Mouse (Mus musculus): ENCODE results near the gene Olfr775. TPM values are rescaled to one million over a fixed set of nuclear protein-coding genes. Genes with fewer than 3 reads are reported as not detected.

Olfr775 gene
- not detected for polyA plus RNA-seq (2014; fragmentation: Illumina TruSeq; extraction: RNeasy Lipid Tissue Mini Kit (QIAGEN cat#74804); ENCODE audit: insufficient read depth, low read depth, low replicate concordance)

GRCm38 (mm10) chr10:129248112-129248511, at the start of gene Olfr775:
Gene Olfr775, plus strand, starts transcription at chr10:129248412.

GRCm38 (mm10) chr10:129235904-129236303, 12.3 kb upstream of the Olfr775 start, which contains the start of gene Olfr774:
Gene Olfr774, plus strand, starts transcription at chr10:129236204.

GRCm38 (mm10) chr10:129258827-129259226, 10.6 kb downstream of the Olfr775 start, which contains the start of gene Olfr776:
Gene Olfr776, plus strand, starts transcription at chr10:129259127.

GRCm38 (mm10) chr10:129271081-129271535, 22.9 kb downstream of the Olfr775 start, which contains the start of gene Olfr777:
Gene Olfr777, minus strand, starts transcription at chr10:129271485.

Other genes with a start within 250 kb of the Olfr775 start
- gene Olfr763, start 237.6 kb upstream of the Olfr775 start, polyA plus RNA-seq (2014; fragmentation: Illumina TruSeq; extraction: RNeasy Lipid Tissue Mini Kit (QIAGEN cat#74804); ENCODE audit: insufficient read depth, low read depth, low replicate concordance), result not detected
- not detected for gene Olfr764-ps1, start 208.5 kb upstream of the Olfr775 start, polyA plus RNA-seq (2014; fragmentation: Illumina TruSeq; extraction: RNeasy Lipid Tissue Mini Kit (QIAGEN cat#74804); ENCODE audit: insufficient read depth, low read depth, low replicate concordance)
- gene Olfr765, start 198.4 kb upstream of the Olfr775 start, polyA plus RNA-seq (2014; fragmentation: Illumina TruSeq; extraction: RNeasy Lipid Tissue Mini Kit (QIAGEN cat#74804); ENCODE audit: insufficient read depth, low read depth, low replicate concordance), result not detected
- not detected for gene Olfr766-ps1, start 179.4 kb upstream of the Olfr775 start, polyA plus RNA-seq (2014; fragmentation: Illumina TruSeq; extraction: RNeasy Lipid Tissue Mini Kit (QIAGEN cat#74804); ENCODE audit: insufficient read depth, low read depth, low replicate concordance)
- not detected for gene Olfr767, start 165.5 kb upstream of the Olfr775 start, polyA plus RNA-seq (2014; fragmentation: Illumina TruSeq; extraction: RNeasy Lipid Tissue Mini Kit (QIAGEN cat#74804); ENCODE audit: insufficient read depth, low read depth, low replicate concordance)
- gene Olfr768, start 149.0 kb upstream of the Olfr775 start, polyA plus RNA-seq (2014; fragmentation: Illumina TruSeq; extraction: RNeasy Lipid Tissue Mini Kit (QIAGEN cat#74804); ENCODE audit: insufficient read depth, low read depth, low replicate concordance), result not detected
- gene Olfr769, start 130.6 kb upstream of the Olfr775 start, polyA plus RNA-seq (2014; fragmentation: Illumina TruSeq; extraction: RNeasy Lipid Tissue Mini Kit (QIAGEN cat#74804); ENCODE audit: insufficient read depth, low read depth, low replicate concordance), result not detected
- not detected for gene Olfr770, start 109.4 kb upstream of the Olfr775 start, polyA plus RNA-seq (2014; fragmentation: Illumina TruSeq; extraction: RNeasy Lipid Tissue Mini Kit (QIAGEN cat#74804); ENCODE audit: insufficient read depth, low read depth, low replicate concordance)
- not detected for gene Olfr771, start 83.7 kb upstream of the Olfr775 start, polyA plus RNA-seq (2014; fragmentation: Illumina TruSeq; extraction: RNeasy Lipid Tissue Mini Kit (QIAGEN cat#74804); ENCODE audit: insufficient read depth, low read depth, low replicate concordance)
- gene Olfr772, start 70.5 kb upstream of the Olfr775 start, polyA plus RNA-seq (2014; fragmentation: Illumina TruSeq; extraction: RNeasy Lipid Tissue Mini Kit (QIAGEN cat#74804); ENCODE audit: insufficient read depth, low read depth, low replicate concordance), result not detected
- gene Olfr773, start 61.0 kb upstream of the Olfr775 start, polyA plus RNA-seq (2014; fragmentation: Illumina TruSeq; extraction: RNeasy Lipid Tissue Mini Kit (QIAGEN cat#74804); ENCODE audit: insufficient read depth, low read depth, low replicate concordance), result not detected
- gene Olfr774, start 12.2 kb upstream of the Olfr775 start, polyA plus RNA-seq (2014; fragmentation: Illumina TruSeq; extraction: RNeasy Lipid Tissue Mini Kit (QIAGEN cat#74804); ENCODE audit: insufficient read depth, low read depth, low replicate concordance), result not detected
- not detected for gene Olfr776, start 10.7 kb downstream of the Olfr775 start, polyA plus RNA-seq (2014; fragmentation: Illumina TruSeq; extraction: RNeasy Lipid Tissue Mini Kit (QIAGEN cat#74804); ENCODE audit: insufficient read depth, low read depth, low replicate concordance)
- not detected for gene Olfr777, start 23.1 kb downstream of the Olfr775 start, polyA plus RNA-seq (2014; fragmentation: Illumina TruSeq; extraction: RNeasy Lipid Tissue Mini Kit (QIAGEN cat#74804); ENCODE audit: insufficient read depth, low read depth, low replicate concordance)
- not detected for gene Olfr780, start 69.7 kb downstream of the Olfr775 start, polyA plus RNA-seq (2014; fragmentation: Illumina TruSeq; extraction: RNeasy Lipid Tissue Mini Kit (QIAGEN cat#74804); ENCODE audit: insufficient read depth, low read depth, low replicate concordance)
- not detected for gene Olfr781, start 80.4 kb downstream of the Olfr775 start, polyA plus RNA-seq (2014; fragmentation: Illumina TruSeq; extraction: RNeasy Lipid Tissue Mini Kit (QIAGEN cat#74804); ENCODE audit: insufficient read depth, low read depth, low replicate concordance)
- not detected for gene Olfr782, start 100.4 kb downstream of the Olfr775 start, polyA plus RNA-seq (2014; fragmentation: Illumina TruSeq; extraction: RNeasy Lipid Tissue Mini Kit (QIAGEN cat#74804); ENCODE audit: insufficient read depth, low read depth, low replicate concordance)
- not detected for gene Olfr784, start 135.7 kb downstream of the Olfr775 start, polyA plus RNA-seq (2014; fragmentation: Illumina TruSeq; extraction: RNeasy Lipid Tissue Mini Kit (QIAGEN cat#74804); ENCODE audit: insufficient read depth, low read depth, low replicate concordance)
- not detected for gene Olfr785, start 157.0 kb downstream of the Olfr775 start, polyA plus RNA-seq (2014; fragmentation: Illumina TruSeq; extraction: RNeasy Lipid Tissue Mini Kit (QIAGEN cat#74804); ENCODE audit: insufficient read depth, low read depth, low replicate concordance)
- gene Olfr786, start 178.9 kb downstream of the Olfr775 start, polyA plus RNA-seq (2014; fragmentation: Illumina TruSeq; extraction: RNeasy Lipid Tissue Mini Kit (QIAGEN cat#74804); ENCODE audit: insufficient read depth, low read depth, low replicate concordance), result not detected
- gene Olfr787, start 213.4 kb downstream of the Olfr775 start, polyA plus RNA-seq (2014; fragmentation: Illumina TruSeq; extraction: RNeasy Lipid Tissue Mini Kit (QIAGEN cat#74804); ENCODE audit: insufficient read depth, low read depth, low replicate concordance), result not detected
- not detected for gene Olfr788, start 222.6 kb downstream of the Olfr775 start, polyA plus RNA-seq (2014; fragmentation: Illumina TruSeq; extraction: RNeasy Lipid Tissue Mini Kit (QIAGEN cat#74804); ENCODE audit: insufficient read depth, low read depth, low replicate concordance)
- gene Olfr789, start 236.3 kb downstream of the Olfr775 start, polyA plus RNA-seq (2014; fragmentation: Illumina TruSeq; extraction: RNeasy Lipid Tissue Mini Kit (QIAGEN cat#74804); ENCODE audit: insufficient read depth, low read depth, low replicate concordance), result not detected

Measured in lung, adult 10 weeks (tissue).